Mouse (Mus musculus): ENCODE data around the gene Bmper. TPM values are rescaled to one million over a fixed set of nuclear protein-coding genes. Genes with fewer than 3 reads are reported as not detected.

The Bmper gene
- total and polyA plus RNA-seq, 2 experiments: 0.23 to 1.2 TPM

DNA sequence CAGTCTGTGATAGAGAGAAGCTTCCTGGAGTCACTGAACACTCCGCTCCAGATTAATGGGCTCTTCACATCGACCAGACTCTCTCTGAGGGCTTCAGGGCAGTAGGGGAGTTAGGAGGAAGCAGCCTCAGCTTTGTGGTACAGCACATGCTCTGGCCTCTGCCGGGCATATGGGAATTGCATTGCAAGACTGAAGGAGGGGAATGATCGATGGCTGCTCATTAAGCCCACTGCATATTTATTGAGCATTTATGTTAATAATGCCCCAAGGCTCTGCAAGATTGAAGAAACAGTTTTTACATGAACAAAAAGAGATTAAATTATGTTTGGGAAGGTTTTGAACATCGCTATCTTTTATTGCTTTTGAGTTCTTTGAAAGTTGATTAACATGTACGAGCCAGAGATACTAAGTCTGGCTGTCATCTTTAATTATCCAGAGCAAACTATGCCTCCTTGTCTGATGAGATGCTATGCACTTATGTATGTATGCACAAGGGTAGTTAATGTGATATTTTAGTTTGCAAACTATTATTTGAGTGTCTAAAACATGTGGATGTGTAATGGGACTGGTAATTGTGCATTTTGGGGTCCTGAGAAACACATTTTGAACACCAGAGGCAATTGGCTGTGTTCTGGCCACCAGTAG, 13.9 kb downstream of the Bmper start:
- no peak for DNase-seq (ENCODE audit: extremely low read depth, low read depth, low spot score)
- Histone ChIP-seq H3K27me3 (ENCODE audit: control insufficient read depth, insufficient read depth, low read length) (no peaks in the 10 kb centered on the region), H3K4me1 (ENCODE audit: control insufficient read depth, insufficient read depth, low read length) (no peaks in the 10 kb centered on the region), H3K36me3 (ENCODE audit: control insufficient read depth, insufficient read depth, low read length) (no peaks in the 10 kb centered on the region), H3K79me2 (ENCODE audit: control insufficient read depth, insufficient read depth, low read length) (no peaks in the 10 kb centered on the region), H3K9ac (ENCODE audit: low read depth, low read length) (no peak overlapping the region), H3K4me3 (ENCODE audit: insufficient read depth, low read depth, low read length) (no peak overlapping the region), H3K27ac (replicated peaks; ENCODE audit: insufficient read depth, low read depth, low read length) (no peak overlapping the region)
- 86% methylated on average over 6 of the region's 6 CpGs for WGBS
- no peak for TF ChIP-seq POLR2A (IDR thresholded peaks at IDR 0.05; ENCODE audit: extremely low read depth, insufficient read depth, low read length)

DNA sequence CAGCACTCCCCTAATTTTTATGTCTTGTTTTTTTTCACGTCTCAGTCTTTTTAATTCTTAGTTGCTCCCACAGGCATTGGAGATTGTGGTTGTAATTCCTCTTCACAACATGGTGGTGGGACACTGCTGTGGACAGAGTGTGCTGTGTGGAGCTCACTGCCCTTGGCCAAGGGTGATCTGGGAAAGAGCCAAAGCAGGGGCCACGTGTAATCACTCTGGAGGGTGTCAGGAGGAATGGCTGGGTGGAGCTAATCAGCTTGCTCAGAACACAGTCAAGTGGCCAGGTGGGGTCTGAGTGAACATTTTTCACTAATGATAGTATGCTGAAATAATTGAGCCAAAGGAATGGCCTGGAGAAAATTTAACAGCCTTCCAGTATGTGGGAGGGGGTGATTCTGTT, 16.1 kb downstream of the Bmper start:
- no peaks in the 10 kb centered on the region for H3K4me1 ChIP-seq (ENCODE audit: control insufficient read depth, insufficient read depth, low read length)
- 52% methylated on average over 2 of the region's 2 CpGs for WGBS
- H3K4me3 ChIP-seq (ENCODE audit: insufficient read depth, low read depth, low read length): no peak overlapping the region
- no peaks in the 10 kb centered on the region for H3K27me3 ChIP-seq (ENCODE audit: control insufficient read depth, insufficient read depth, low read length)
- H3K36me3 ChIP-seq (ENCODE audit: control insufficient read depth, insufficient read depth, low read length): no peaks in the 10 kb centered on the region
- TF ChIP-seq CTCF (IDR thresholded peaks at IDR 0.05; ENCODE audit: low read depth, low read length): no peak
- no peak for TF ChIP-seq POLR2A (IDR thresholded peaks at IDR 0.05; ENCODE audit: extremely low read depth, insufficient read depth, low read length)
- H3K79me2 ChIP-seq (ENCODE audit: control insufficient read depth, insufficient read depth, low read length): no peaks in the 10 kb centered on the region
- no peak for DNase-seq (ENCODE audit: extremely low read depth, low read depth, low spot score)
- no peak overlapping the region for H3K9ac ChIP-seq (ENCODE audit: low read depth, low read length)
- no peak overlapping the region for H3K27ac ChIP-seq (replicated peaks; ENCODE audit: insufficient read depth, low read depth, low read length)

DNA sequence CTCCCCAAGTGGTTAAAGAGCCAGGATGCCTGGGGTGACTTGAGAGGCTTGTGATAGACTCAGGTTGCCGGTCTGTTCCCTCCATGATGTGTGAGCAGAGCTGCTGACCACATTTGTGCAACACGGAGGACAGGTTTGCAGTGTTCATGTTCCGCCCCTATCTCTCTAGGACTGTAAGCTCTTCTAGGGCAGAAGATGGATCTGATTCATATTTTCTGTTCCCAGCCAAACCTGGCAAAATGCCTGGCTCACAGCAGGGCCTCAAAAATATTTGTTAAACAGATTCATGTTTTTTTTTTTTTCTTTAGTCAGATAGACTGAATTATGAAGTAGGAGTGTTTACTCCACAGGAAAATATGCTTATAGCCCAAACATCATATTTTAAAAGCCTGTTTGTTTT, 20.0 kb downstream of the Bmper start:
- Histone ChIP-seq H3K9ac (ENCODE audit: low read depth, low read length) (no peak overlapping the region), H3K4me1 (ENCODE audit: control insufficient read depth, insufficient read depth, low read length) (no peaks in the 10 kb centered on the region), H3K36me3 (ENCODE audit: control insufficient read depth, insufficient read depth, low read length) (no peaks in the 10 kb centered on the region), H3K4me3 (ENCODE audit: insufficient read depth, low read depth, low read length) (no peak overlapping the region), H3K27ac (replicated peaks; ENCODE audit: insufficient read depth, low read depth, low read length) (no peak overlapping the region), H3K79me2 (ENCODE audit: control insufficient read depth, insufficient read depth, low read length) (no peaks in the 10 kb centered on the region), H3K27me3 (ENCODE audit: control insufficient read depth, insufficient read depth, low read length) (no peaks in the 10 kb centered on the region)
- WGBS: 67% methylated on average over 3 of the region's 3 CpGs
- no peak for DNase-seq (ENCODE audit: extremely low read depth, low read depth, low spot score)
- TF ChIP-seq POLR2A (IDR thresholded peaks at IDR 0.05; ENCODE audit: extremely low read depth, insufficient read depth, low read length) (no peak), CTCF (IDR thresholded peaks at IDR 0.05; ENCODE audit: low read depth, low read length) (no peak)

DNA sequence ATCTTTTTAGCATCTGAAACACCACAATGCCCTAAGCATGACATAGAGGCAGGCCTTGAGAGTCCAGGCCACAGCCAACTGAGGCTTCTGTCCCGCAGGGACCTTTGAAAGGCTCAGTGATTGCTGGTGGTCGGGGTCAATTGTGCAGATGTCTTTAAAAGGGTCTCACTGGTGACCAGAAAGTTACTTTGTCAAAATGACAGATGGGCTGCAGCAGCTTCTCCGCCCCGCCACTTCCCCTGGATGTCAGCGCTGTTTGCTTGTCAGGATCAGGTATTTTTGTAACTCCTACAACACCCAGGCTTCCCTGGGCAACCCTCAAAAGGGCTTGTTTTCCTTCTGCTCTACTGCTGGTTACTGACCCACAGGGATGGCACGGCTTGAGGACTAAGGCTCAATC, 21.0 kb downstream of the Bmper start:
- TF ChIP-seq POLR2A (IDR thresholded peaks at IDR 0.05; ENCODE audit: extremely low read depth, insufficient read depth, low read length) (no peak), CTCF (IDR thresholded peaks at IDR 0.05; ENCODE audit: low read depth, low read length) (no peak)
- Histone ChIP-seq H3K4me3 (ENCODE audit: insufficient read depth, low read depth, low read length) (no peak overlapping the region), H3K27me3 (ENCODE audit: control insufficient read depth, insufficient read depth, low read length) (no peaks in the 10 kb centered on the region), H3K4me1 (ENCODE audit: control insufficient read depth, insufficient read depth, low read length) (no peaks in the 10 kb centered on the region), H3K9ac (ENCODE audit: low read depth, low read length) (no peak overlapping the region), H3K79me2 (ENCODE audit: control insufficient read depth, insufficient read depth, low read length) (no peaks in the 10 kb centered on the region), H3K27ac (replicated peaks; ENCODE audit: insufficient read depth, low read depth, low read length) (no peak overlapping the region), H3K36me3 (ENCODE audit: control insufficient read depth, insufficient read depth, low read length) (no peaks in the 10 kb centered on the region)
- WGBS: 80% methylated on average over 6 of the region's 6 CpGs
- no peak for DNase-seq (ENCODE audit: extremely low read depth, low read depth, low spot score)

DNA sequence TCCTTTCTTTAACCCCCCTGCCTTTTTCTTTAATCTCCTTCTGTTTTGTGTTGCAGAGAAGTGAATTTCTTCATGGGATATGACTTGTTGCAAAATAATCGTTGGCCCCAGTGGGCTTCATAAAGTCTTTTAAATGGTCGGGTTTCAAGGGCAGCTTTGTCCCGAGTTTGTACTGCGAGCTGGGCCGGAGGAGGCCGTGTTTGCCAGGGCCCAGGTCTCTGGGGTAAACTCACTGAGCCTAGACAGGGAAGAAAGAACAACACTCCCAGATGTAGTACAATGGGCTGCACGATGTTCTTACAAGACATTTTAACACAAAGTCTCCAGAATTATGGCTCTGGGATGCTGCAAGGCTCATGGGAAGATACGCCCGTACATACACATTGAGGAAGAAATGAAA, 23.5 kb downstream of the Bmper start:
- no peak overlapping the region for H3K9ac ChIP-seq (ENCODE audit: low read depth, low read length)
- no peak for TF ChIP-seq POLR2A (IDR thresholded peaks at IDR 0.05; ENCODE audit: extremely low read depth, insufficient read depth, low read length)
- DNase-seq (ENCODE audit: extremely low read depth, low read depth, low spot score): no peak
- H3K27me3 ChIP-seq (ENCODE audit: control insufficient read depth, insufficient read depth, low read length): no peaks in the 10 kb centered on the region
- 86% methylated on average over 9 of the region's 9 CpGs for WGBS
- no peak overlapping the region for H3K4me3 ChIP-seq (ENCODE audit: insufficient read depth, low read depth, low read length)
- no peak overlapping the region for H3K27ac ChIP-seq (replicated peaks; ENCODE audit: insufficient read depth, low read depth, low read length)
- no peaks in the 10 kb centered on the region for H3K4me1 ChIP-seq (ENCODE audit: control insufficient read depth, insufficient read depth, low read length)
- H3K79me2 ChIP-seq (ENCODE audit: control insufficient read depth, insufficient read depth, low read length): no peaks in the 10 kb centered on the region
- no peaks in the 10 kb centered on the region for H3K36me3 ChIP-seq (ENCODE audit: control insufficient read depth, insufficient read depth, low read length)

DNA sequence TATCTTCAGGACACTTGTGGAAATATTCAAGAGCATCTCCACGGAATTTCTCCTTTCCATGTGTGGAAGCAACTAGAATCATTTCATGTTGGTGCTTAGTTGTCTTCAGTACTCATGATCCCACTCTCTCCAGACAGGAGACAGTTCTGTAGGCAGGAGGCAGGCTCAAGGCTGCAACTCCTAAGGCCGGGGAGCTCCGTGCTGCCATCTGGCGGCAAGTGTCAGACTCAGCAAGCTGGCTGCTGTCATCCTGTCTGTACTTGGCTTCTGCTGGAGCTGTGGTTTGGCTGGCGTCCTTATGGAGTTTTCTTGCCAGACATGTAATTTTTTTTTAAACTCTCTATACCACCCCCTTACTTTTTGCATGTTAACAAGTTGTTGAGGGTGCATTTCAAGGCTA, 27.1 kb downstream of the Bmper start:
- 10% methylated on average over 5 of the region's 5 CpGs for WGBS
- H3K27me3 ChIP-seq (ENCODE audit: control insufficient read depth, insufficient read depth, low read length): no peaks in the 10 kb centered on the region

More for the DNA sequence above, 27.1 kb downstream of the Bmper start:
- Histone ChIP-seq H3K27ac (replicated peaks; ENCODE audit: insufficient read depth, low read depth, low read length) (no peak overlapping the region), H3K9ac (ENCODE audit: low read depth, low read length) (no peak overlapping the region), H3K36me3 (ENCODE audit: control insufficient read depth, insufficient read depth, low read length) (no peaks in the 10 kb centered on the region), H3K79me2 (ENCODE audit: control insufficient read depth, insufficient read depth, low read length) (no peaks in the 10 kb centered on the region), H3K4me1 (ENCODE audit: control insufficient read depth, insufficient read depth, low read length) (no peaks in the 10 kb centered on the region; the same call in 1 of the 2 replicates), H3K4me3 (ENCODE audit: insufficient read depth, low read depth, low read length) (no peak overlapping the region)
- peak; percentile 50 for DNase-seq (ENCODE audit: extremely low read depth, low read depth, low spot score)
- TF ChIP-seq CTCF (IDR thresholded peaks at IDR 0.05; ENCODE audit: low read depth, low read length) (peak; percentile 97), POLR2A (IDR thresholded peaks at IDR 0.05; ENCODE audit: extremely low read depth, insufficient read depth, low read length) (no peak)

Data from liver, adult 2 months (tissue).